Mouse (Mus musculus) CD4-positive, CD25-positive, alpha-beta regulatory T cell, adult 4 months (primary cell): ENCODE data around the gene Vmn2r1. TPM values are rescaled to one million over a fixed set of nuclear protein-coding genes. Genes with fewer than 3 reads are reported as not detected.

Source experiments
- ATAC-seq: one replicate; pipeline ENCODE4 v1.8.0; 2017
- polyA plus RNA-seq, 2 experiments: library from polyadenylated mRNA; unstranded; fragments of 100-300 nt; shearing (Covaris generic); gene quantifications; one replicate each; pipeline ENCODE4 v1.2.1; 2017

Gene Vmn2r1
- not detected for polyA plus RNA-seq

- ATAC-seq: no peak
These were observed at the start of gene Vmn2r1 for GRCm38 (mm10) chr3:64081247-64081646. Vmn2r1 (plus strand) TSS chr3:64081547.

- ATAC-seq: no peak
These were observed 43.1 kb upstream of the Vmn2r1 start for GRCm38 (mm10) chr3:64038136-64038841.

- ATAC-seq: no peak
These were observed 41.2 kb upstream of the Vmn2r1 start for GRCm38 (mm10) chr3:64039818-64040784.

GRCm38 (mm10) chr3:64112707-64113106, 31.4 kb downstream of the Vmn2r1 start:
- ATAC-seq: no peak

- no peak for ATAC-seq
These were observed 32.2 kb downstream of the Vmn2r1 start for GRCm38 (mm10) chr3:64113352-64114046.

GRCm38 (mm10) chr3:64141878-64142508, 60.6 kb downstream of the Vmn2r1 start, which contains the start of gene Vmn2r2:
Vmn2r2 (minus strand) TSS chr3:64141928.
- no peak for ATAC-seq

Other genes with a start within 250 kb of the Vmn2r1 start
- not detected for gene Plch1, start 182.1 kb upstream of the Vmn2r1 start, polyA plus RNA-seq
- gene E130311K13Rik, start 152.1 kb upstream of the Vmn2r1 start, polyA plus RNA-seq: 10 to 100 TPM in 1 of 2 experiments, 1 to 10 TPM in 1; 9.3 to 13.4 TPM
- 1 to 10 TPM; 8.0 to 8.1 TPM for gene Slc33a1, start 116.8 kb upstream of the Vmn2r1 start, polyA plus RNA-seq
- gene Gmps, start 105.4 kb upstream of the Vmn2r1 start, polyA plus RNA-seq: 10 to 100 TPM; 30.2 to 33.1 TPM
- not detected for gene Vmn2r2, start 60.4 kb downstream of the Vmn2r1 start, polyA plus RNA-seq
- not detected for gene Vmn2r3, start 208.2 kb downstream of the Vmn2r1 start, polyA plus RNA-seq